Mouse (Mus musculus) granulocyte monocyte progenitor cell, adult 5-6 weeks (primary cell): Measurements from ENCODE around the gene Alpl. TPM values are rescaled to one million over a fixed set of nuclear protein-coding genes. Genes with fewer than 3 reads are reported as not detected.

ENCODE experiments used
- ATAC-seq: replicated peaks from 2 replicates; pipeline ENCODE4 v1.8.0; 2016; ENCODE audit warnings: mild to moderate bottlenecking, moderate TSS enrichment, inconsistent platforms; ENCODE audit not compliant: poor library complexity, severe bottlenecking
- total RNA-seq, 2 experiments: library from RNA; stranded (forward) in 1 of 2; stranded (reverse) in 1 of 2; fragments of 200-712, 200-1000 nt in 1 of 2; fragments of >200 nt in 1 of 2; fragmentation: Nextera tagmentation in 1 of 2; gene quantifications; 2 replicates each; pipeline ENCODE4 v1.2.3; 2014 to 2017

Alpl gene
- total RNA-seq, 2 experiments from 2014 or later: not detected

- peak; percentile 95 for ATAC-seq
Observed at GRCm38 (mm10) chr4:137807301-137807851, 11.2 kb upstream of the Alpl start.

GRCm38 (mm10) chr4:137801196-137801595 lies 5.0 kb upstream of the Alpl start:
- ATAC-seq: no peak

- ATAC-seq: no peak
Observed at GRCm38 (mm10) chr4:137800324-137800723, 4.1 kb upstream of the Alpl start.

GRCm38 (mm10) chr4:137797038-137797437 lies 854 bp upstream of the Alpl start:
- ATAC-seq: no peak

GRCm38 (mm10) chr4:137794178-137794900 lies 1.8 kb downstream of the Alpl start:
- no peak for ATAC-seq

- no peak for ATAC-seq
Observed at GRCm38 (mm10) chr4:137793611-137794010, 2.6 kb downstream of the Alpl start.

- no peak for ATAC-seq
Observed at GRCm38 (mm10) chr4:137791440-137791839, 4.7 kb downstream of the Alpl start.

DNA sequence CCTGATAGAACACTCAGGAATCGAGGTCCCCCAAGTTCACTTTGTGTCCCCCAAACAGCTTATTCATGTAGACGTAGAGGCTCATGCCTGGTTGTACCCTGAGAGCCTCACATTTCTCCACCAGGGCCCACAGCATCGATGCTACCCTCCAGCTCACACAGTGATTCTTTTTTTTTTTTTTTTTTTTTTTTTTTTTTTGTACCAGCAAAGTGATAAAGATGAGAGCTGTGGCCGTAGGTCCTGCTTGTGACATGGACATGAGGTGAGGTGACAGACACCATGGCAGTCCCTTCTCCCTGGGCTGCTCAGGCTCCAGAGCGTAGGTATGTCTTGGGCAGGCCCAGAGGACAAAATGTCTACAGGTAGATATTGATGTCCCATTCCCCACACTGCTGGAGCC lies 5.2 kb downstream of the Alpl start:
- no peak for ATAC-seq

- ATAC-seq: no peak
Observed at GRCm38 (mm10) chr4:137788511-137789049, 7.6 kb downstream of the Alpl start.

DNA sequence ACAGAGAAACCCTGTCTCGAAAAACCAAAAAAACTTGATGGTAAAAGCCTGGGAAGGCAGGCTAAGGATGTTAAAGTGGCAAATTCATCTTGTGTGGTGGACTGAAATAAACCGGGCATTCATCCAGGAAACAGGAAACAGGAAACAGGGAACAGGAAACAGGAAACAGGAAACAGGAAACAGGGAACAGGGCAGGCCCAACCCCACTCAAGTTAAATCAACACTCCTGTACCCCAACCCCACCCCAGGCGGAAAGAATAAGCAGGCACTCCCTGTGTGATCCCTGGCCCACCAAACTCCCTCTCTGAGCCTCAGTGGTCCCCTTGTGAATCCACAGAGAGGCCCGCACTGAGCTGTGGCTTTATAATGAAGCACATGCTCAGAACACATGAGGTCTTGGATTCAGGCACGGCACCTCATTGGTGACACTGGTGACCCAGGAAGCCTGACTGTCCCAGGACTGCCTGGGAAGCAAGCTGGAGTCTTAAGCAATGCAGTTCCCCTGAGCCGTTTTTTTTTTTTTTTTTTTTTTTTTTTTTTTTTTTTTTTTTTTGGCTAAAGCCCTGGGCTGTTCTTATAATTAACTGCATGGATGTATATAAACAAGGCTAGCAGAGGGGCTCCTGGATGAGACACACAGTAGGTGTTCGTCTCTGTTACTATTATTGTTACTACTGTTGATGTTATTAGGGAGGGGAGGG lies 8.4 kb downstream of the Alpl start:
- ATAC-seq: no peak

DNA sequence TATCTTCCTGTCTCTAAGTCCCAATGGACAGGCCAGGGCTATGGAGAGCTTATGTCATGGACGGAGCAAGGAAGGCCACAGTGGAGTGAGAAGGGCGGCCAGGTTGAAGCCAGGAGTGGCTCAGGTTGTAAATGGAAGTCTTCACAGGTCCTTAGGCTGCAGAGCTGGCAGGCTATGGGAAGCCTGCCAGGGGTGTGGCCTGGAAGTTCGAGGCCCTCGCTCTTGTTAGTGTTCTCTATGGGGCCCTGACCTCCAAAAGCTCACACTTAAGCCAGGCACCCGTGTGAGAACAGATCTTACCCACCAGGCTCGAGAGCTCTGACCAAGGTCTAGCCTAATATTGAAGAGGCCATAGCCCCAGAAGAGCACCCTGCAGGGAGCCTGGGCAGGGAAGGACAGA lies 9.7 kb downstream of the Alpl start:
- ATAC-seq: no peak

GRCm38 (mm10) chr4:137785270-137785669 lies 10.9 kb downstream of the Alpl start:
- ATAC-seq: no peak

DNA sequence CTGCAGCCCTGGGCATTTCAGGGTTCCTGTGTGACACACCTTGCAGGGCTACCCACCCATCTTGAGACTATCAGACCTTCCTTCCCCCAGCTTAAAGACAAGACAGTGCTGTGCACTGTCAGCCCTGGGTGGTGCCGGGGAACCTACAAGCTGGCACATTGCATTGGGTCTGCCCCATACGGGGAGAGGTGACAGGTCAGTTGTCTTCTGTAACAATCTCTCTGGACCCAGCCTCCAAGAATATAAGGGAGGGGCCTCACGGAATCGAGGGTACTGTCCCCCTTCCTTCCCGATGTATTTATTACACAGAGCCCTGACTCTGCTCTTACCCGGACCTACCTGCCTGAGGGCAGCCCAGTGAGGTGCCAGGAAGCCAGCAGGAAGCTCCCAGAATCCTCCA lies 11.4 kb downstream of the Alpl start:
- no peak for ATAC-seq

DNA sequence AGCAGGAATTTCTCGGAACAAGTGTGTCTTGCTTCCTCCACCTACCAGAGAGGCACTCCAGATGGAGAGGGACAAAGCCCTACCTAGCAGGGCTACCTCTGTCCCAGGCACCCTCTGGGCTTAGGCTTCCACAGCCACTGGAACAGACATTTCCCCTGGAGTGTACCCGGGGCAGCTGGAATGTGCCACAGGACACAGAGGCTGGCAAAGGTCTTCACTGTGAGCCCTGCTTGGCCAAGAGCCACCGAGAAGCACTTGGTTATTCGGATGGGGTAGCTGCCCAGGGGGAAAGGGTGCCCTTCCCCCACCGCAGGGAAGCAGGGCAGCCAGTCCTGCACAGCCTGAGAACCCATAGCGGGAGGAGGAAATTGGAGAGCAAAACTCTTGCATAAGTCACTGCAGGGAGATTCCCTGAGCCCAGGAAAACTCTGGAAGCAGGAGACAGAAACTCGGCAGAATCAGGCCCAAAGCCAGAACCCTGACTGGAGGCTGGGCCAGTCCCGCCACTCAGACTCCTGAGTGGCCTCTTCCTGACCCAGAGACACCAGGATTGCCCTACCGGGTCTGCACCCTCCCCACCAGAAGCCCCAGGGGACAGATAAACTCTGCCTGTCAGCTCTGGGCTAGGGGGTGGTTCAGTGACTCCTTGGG lies 12.5 kb downstream of the Alpl start:
- no peak for ATAC-seq

GRCm38 (mm10) chr4:137781949-137782348 lies 14.2 kb downstream of the Alpl start:
- no peak for ATAC-seq

GRCm38 (mm10) chr4:137780986-137781385 lies 15.2 kb downstream of the Alpl start:
- ATAC-seq: no peak

GRCm38 (mm10) chr4:137778397-137779184 lies 17.6 kb downstream of the Alpl start:
- no peak for ATAC-seq

DNA sequence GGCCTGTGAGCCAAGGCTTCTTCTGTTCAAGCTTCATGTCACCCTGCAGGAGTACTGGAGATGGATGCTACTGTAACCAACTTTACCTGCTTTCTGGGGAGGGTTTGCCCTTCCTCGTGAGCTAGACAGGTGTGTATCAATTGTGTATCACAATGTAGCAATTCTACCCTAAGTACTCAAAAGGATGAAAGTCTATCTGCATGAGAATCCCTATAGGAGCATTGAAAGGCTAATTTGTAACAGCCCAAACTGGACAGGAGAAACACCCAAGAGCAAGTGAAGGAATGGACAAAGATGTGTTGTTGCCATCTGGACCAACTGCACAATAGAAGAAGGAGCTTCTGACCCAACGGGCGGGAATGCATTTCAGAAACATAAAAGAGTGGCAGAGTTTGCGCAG lies 18.3 kb downstream of the Alpl start:
- no peak for ATAC-seq

GRCm38 (mm10) chr4:137774505-137774904 lies 21.7 kb downstream of the Alpl start:
- no peak for ATAC-seq

DNA sequence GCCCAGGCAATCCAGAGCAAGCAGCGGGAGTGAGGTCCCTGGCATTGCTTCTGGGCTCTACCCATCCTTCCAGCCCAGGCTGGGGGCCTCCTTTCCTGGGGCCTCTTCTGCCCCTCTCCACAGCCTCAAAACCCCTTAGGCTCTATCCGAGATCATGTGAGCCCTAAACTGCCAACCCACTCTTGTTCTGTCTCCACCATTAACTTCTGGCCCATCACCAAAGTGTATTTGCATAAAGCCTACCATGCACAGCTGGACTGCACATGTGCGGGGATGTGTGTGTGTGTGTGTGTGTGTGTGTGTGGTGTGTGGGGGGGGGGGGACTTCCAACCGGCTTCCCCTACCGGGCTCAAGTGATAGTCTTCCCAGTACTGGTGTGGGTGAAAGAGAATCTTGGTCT lies 22.2 kb downstream of the Alpl start:
- no peak for ATAC-seq
